Mouse (Mus musculus): ENCODE data around the gene Malrd1. TPM values are rescaled to one million over a fixed set of nuclear protein-coding genes. Genes with fewer than 3 reads are reported as not detected.
"Not testable (repeated sequence)": the region's sequence is repeated elsewhere in the genome, so short reads cannot be mapped to it uniquely, and the experiment has no call there.

Malrd1 gene
- total RNA-seq, 2 experiments from 2014 or later = not detected

- not testable (repeated sequence) for ATAC-seq (replicated peaks; ENCODE audit: low FRiP score, poor library complexity, severe bottlenecking)
These were observed 490.8 kb downstream of the Malrd1 start for GRCm38 (mm10) chr2:16017046-16017445.

GRCm38 (mm10) chr2:16017719-16018118 is 491.4 kb downstream of the Malrd1 start:
- not testable (repeated sequence) for ATAC-seq (replicated peaks; ENCODE audit: low FRiP score, poor library complexity, severe bottlenecking)

GRCm38 (mm10) chr2:16029752-16030151 is 503.5 kb downstream of the Malrd1 start:
- no peak for ATAC-seq (replicated peaks; ENCODE audit: low FRiP score, poor library complexity, severe bottlenecking)

GRCm38 (mm10) chr2:16031559-16031958 is 505.3 kb downstream of the Malrd1 start:
- ATAC-seq (replicated peaks; ENCODE audit: low FRiP score, poor library complexity, severe bottlenecking) = no peak

GRCm38 (mm10) chr2:16032804-16033203 is 506.5 kb downstream of the Malrd1 start:
- ATAC-seq (replicated peaks; ENCODE audit: low FRiP score, poor library complexity, severe bottlenecking) = no peak

- no peak for ATAC-seq (replicated peaks; ENCODE audit: low FRiP score, poor library complexity, severe bottlenecking)
These were observed 584.4 kb downstream of the Malrd1 start for GRCm38 (mm10) chr2:16110696-16111095.

- ATAC-seq (replicated peaks; ENCODE audit: low FRiP score, poor library complexity, severe bottlenecking) = no peak
These were observed 587.1 kb downstream of the Malrd1 start for GRCm38 (mm10) chr2:16113333-16113732.

GRCm38 (mm10) chr2:16147999-16148398 is 621.7 kb downstream of the Malrd1 start:
- ATAC-seq (replicated peaks; ENCODE audit: low FRiP score, poor library complexity, severe bottlenecking) = no peak

GRCm38 (mm10) chr2:16152623-16153022 is 626.3 kb downstream of the Malrd1 start:
- ATAC-seq (replicated peaks; ENCODE audit: low FRiP score, poor library complexity, severe bottlenecking) = no peak

GRCm38 (mm10) chr2:16163246-16163989 is 637.1 kb downstream of the Malrd1 start:
- no peak for ATAC-seq (replicated peaks; ENCODE audit: low FRiP score, poor library complexity, severe bottlenecking)

- no peak for ATAC-seq (replicated peaks; ENCODE audit: low FRiP score, poor library complexity, severe bottlenecking)
These were observed 642.3 kb downstream of the Malrd1 start for GRCm38 (mm10) chr2:16168611-16169010.

- ATAC-seq (replicated peaks; ENCODE audit: low FRiP score, poor library complexity, severe bottlenecking) = no peak
These were observed 645.8 kb downstream of the Malrd1 start for GRCm38 (mm10) chr2:16172086-16172485.

- no peak for ATAC-seq (replicated peaks; ENCODE audit: low FRiP score, poor library complexity, severe bottlenecking)
These were observed 647.1 kb downstream of the Malrd1 start for GRCm38 (mm10) chr2:16173355-16173754.

- ATAC-seq (replicated peaks; ENCODE audit: low FRiP score, poor library complexity, severe bottlenecking) = no peak
These were observed 655.9 kb downstream of the Malrd1 start for GRCm38 (mm10) chr2:16182140-16182539.

GRCm38 (mm10) chr2:16183158-16183557 is 656.9 kb downstream of the Malrd1 start:
- no peak for ATAC-seq (replicated peaks; ENCODE audit: low FRiP score, poor library complexity, severe bottlenecking)

- no peak for ATAC-seq (replicated peaks; ENCODE audit: low FRiP score, poor library complexity, severe bottlenecking)
These were observed 683.7 kb downstream of the Malrd1 start for GRCm38 (mm10) chr2:16210016-16210415.

GRCm38 (mm10) chr2:16212752-16213151 is 686.5 kb downstream of the Malrd1 start:
- no peak for ATAC-seq (replicated peaks; ENCODE audit: low FRiP score, poor library complexity, severe bottlenecking)

- no peak for ATAC-seq (replicated peaks; ENCODE audit: low FRiP score, poor library complexity, severe bottlenecking)
These were observed 687.8 kb downstream of the Malrd1 start for GRCm38 (mm10) chr2:16214111-16214510.

- ATAC-seq (replicated peaks; ENCODE audit: low FRiP score, poor library complexity, severe bottlenecking) = no peak
These were observed 702.0 kb downstream of the Malrd1 start for GRCm38 (mm10) chr2:16228187-16228832.

GRCm38 (mm10) chr2:16240861-16241260 is 714.6 kb downstream of the Malrd1 start:
- no peak for ATAC-seq (replicated peaks; ENCODE audit: low FRiP score, poor library complexity, severe bottlenecking)

- no peak for ATAC-seq (replicated peaks; ENCODE audit: low FRiP score, poor library complexity, severe bottlenecking)
These were observed 716.8 kb downstream of the Malrd1 start for GRCm38 (mm10) chr2:16243097-16243496.
